In the genomic region with DNA sequence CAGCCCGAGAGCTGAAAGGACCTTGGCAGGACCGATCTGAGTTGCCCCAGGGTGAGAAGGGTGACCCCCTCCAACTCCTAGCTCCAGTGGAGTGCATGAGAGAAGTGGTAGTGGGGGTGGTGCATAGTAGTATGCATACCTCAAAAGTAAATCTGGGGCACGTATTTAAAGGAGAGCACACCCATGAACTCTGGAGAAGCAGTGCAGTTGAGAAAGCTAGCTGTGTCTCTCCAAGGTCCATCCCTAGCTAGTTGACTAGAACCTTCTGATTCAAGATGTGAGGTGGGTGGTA, we compare ENCODE assay signal across 8 mouse cellular contexts. TPM values are rescaled to one million over a fixed set of nuclear protein-coding genes. Genes with fewer than 3 reads are reported as not detected.
DNase-seq lines count a peak whose midpoint lies in the region; ATAC-seq and TF ChIP-seq lines count a peak whose summit lies in the region.

No protein-coding gene starts in this region.

- TF ChIP-seq POLR2A in cortical plate, adult 2 months (IDR thresholded peaks at IDR 0.05; ENCODE audit: extremely low read depth, insufficient read depth, low read length): no peak

- peak overlapping the region; percentile 27; the same call in 1 of the 2 replicates for H3K27ac ChIP-seq in kidney, embryonic 16.5 days (ENCODE audit: low read length)
- no peak overlapping the region for H3K27ac ChIP-seq in cortical plate, adult 2 months (ENCODE audit: insufficient read depth, low read length)
- H3K27ac ChIP-seq in hindbrain, embryonic 16.5 days (ENCODE audit: low read depth, low read length): peak overlapping the region; percentile 56
- no peak overlapping the region for H3K27ac ChIP-seq in midbrain, embryonic 15.5 days

- H3K36me3 ChIP-seq in kidney, embryonic 16.5 days (ENCODE audit: insufficient read depth, low read length): no peaks in the 10 kb centered on the region
- H3K36me3 ChIP-seq in hindbrain, embryonic 16.5 days (ENCODE audit: control insufficient read depth, insufficient read depth, low read length): no peaks in the 10 kb centered on the region
- no peaks in the 10 kb centered on the region for H3K36me3 ChIP-seq in midbrain, embryonic 15.5 days (replicated peaks)

- peak overlapping the region; percentile 91 for H3K4me2 ChIP-seq in kidney, embryonic 16.5 days (replicated peaks; ENCODE audit: low read depth, low read length)
- peak overlapping the region; percentile 98 for H3K4me2 ChIP-seq in hindbrain, embryonic 16.5 days (ENCODE audit: low read length)
- peak overlapping the region; percentile 98 for H3K4me2 ChIP-seq in midbrain, embryonic 15.5 days

- peaks cover 52% of the 10 kb centered on the region for H3K4me1 ChIP-seq in kidney, embryonic 16.5 days (ENCODE audit: insufficient read depth, low read length)
- H3K4me1 ChIP-seq in cortical plate, adult 2 months (ENCODE audit: control insufficient read depth, insufficient read depth, low read length): no peaks in the 10 kb centered on the region
- H3K4me1 ChIP-seq in hindbrain, embryonic 16.5 days (ENCODE audit: control insufficient read depth, insufficient read depth, low read depth, low read length): peaks cover 21% of the 10 kb centered on the region
- peaks cover 23% of the 10 kb centered on the region for H3K4me1 ChIP-seq in midbrain, embryonic 15.5 days

- no peak for TF ChIP-seq CTCF in cortical plate, adult 2 months (IDR thresholded peaks at IDR 0.05; ENCODE audit: extremely low read depth, insufficient read depth, low read length)

- DNase-seq in kidney, postnatal 36 days: no peak
- DNase-seq in frontal cortex, postnatal 14 days (ENCODE audit: low spot score in 2 of 2): no peak
- no peak for DNase-seq in cerebellum, adult 9-11 months

- H3K9me3 ChIP-seq in kidney, embryonic 16.5 days (ENCODE audit: low read length): no peaks in the 10 kb centered on the region
- H3K9me3 ChIP-seq in hindbrain, embryonic 16.5 days (ENCODE audit: control insufficient read depth, low read length): no peaks in the 10 kb centered on the region
- H3K9me3 ChIP-seq in midbrain, embryonic 15.5 days: no peaks in the 10 kb centered on the region

- ATAC-seq in kidney, embryonic 16.5 days (ENCODE audit: low FRiP score, low TSS enrichment): no peak
- peak; percentile 64; the same call in 1 of the 2 replicates for ATAC-seq in hindbrain, embryonic 16.5 days
- no peak; the same call in 1 of the 2 replicates for ATAC-seq in midbrain, embryonic 15.5 days (replicated peaks)
- ATAC-seq in inflammation-experienced regulatory T-cells, adult 6 months: no peak

- no peaks in the 10 kb centered on the region for H3K27me3 ChIP-seq in kidney, embryonic 16.5 days (ENCODE audit: insufficient read depth, low read length)
- no peaks in the 10 kb centered on the region for H3K27me3 ChIP-seq in hindbrain, embryonic 16.5 days (replicated peaks; ENCODE audit: control insufficient read depth, insufficient read depth, low read length)
- H3K27me3 ChIP-seq in midbrain, embryonic 15.5 days (replicated peaks): no peaks in the 10 kb centered on the region

- H3K4me3 ChIP-seq in kidney, embryonic 16.5 days (ENCODE audit: low read length): peak overlapping the region; percentile 61
- peak overlapping the region; percentile 47 for H3K4me3 ChIP-seq in cortical plate, adult 2 months (ENCODE audit: insufficient read depth, low read length)
- H3K4me3 ChIP-seq in hindbrain, embryonic 16.5 days (ENCODE audit: low read length): peak overlapping the region; percentile 70
- peak overlapping the region; percentile 74 for H3K4me3 ChIP-seq in midbrain, embryonic 15.5 days

- H3K9ac ChIP-seq in kidney, embryonic 16.5 days (replicated peaks; ENCODE audit: low read length): peak overlapping the region; percentile 72
- peak overlapping the region; percentile 79 for H3K9ac ChIP-seq in hindbrain, embryonic 16.5 days (ENCODE audit: low read depth, low read length)
- H3K9ac ChIP-seq in midbrain, embryonic 15.5 days: peak overlapping the region; percentile 76

- 2% methylated on average over 3 of the region's 3 CpGs for WGBS in kidney, embryonic 16.5 days
- 0% methylated on average over 3 of the region's 3 CpGs for WGBS in hindbrain, embryonic 16.5 days
- WGBS in midbrain, embryonic 15.5 days: 0% methylated on average over 3 of the region's 3 CpGs

RNA-seq across cellular contexts. Expression of a gene that starts 17.0 kb away (rescaled TPM):
- polyA plus RNA-seq in kidney, embryonic 16.5 days (2015; fragmentation: Nextera tagmentation; extraction: Ambion mirVana): 32.0 and 34.6 TPM in 2 replicates
- 12.9 and 13.6 TPM in 2 replicates for polyA plus RNA-seq in cortical plate, adult 2 months (2012; rRNA removed)
- 22.1 and 25.6 TPM in 2 replicates for polyA plus RNA-seq in hindbrain, embryonic 16.5 days (2015; fragmentation: Nextera tagmentation; extraction: Ambion mirVana)
- polyA plus RNA-seq in midbrain, embryonic 15.5 days (2015; fragmentation: Nextera tagmentation; extraction: Ambion mirVana): 24.5 and 29.2 TPM in 2 replicates
- polyA plus RNA-seq in inflammation-experienced regulatory T-cells, adult 6 months (2017; shearing (Covaris generic)): not detected

RNA-seq across cellular contexts. Expression of a gene that starts 17.0 kb away (rescaled TPM):
- 1.4 and 1.9 TPM in 2 replicates for polyA plus RNA-seq in kidney, embryonic 16.5 days (2015; fragmentation: Nextera tagmentation; extraction: Ambion mirVana)
- polyA plus RNA-seq in cortical plate, adult 2 months (2012; rRNA removed): 0.98 and 1.1 TPM in 2 replicates
- polyA plus RNA-seq in hindbrain, embryonic 16.5 days (2015; fragmentation: Nextera tagmentation; extraction: Ambion mirVana): 2.5 and 3.2 TPM in 2 replicates
- polyA plus RNA-seq in midbrain, embryonic 15.5 days (2015; fragmentation: Nextera tagmentation; extraction: Ambion mirVana): 1.7 and 3.2 TPM in 2 replicates
- under 1 TPM in 1 of 3 experiments, not detected in 2; 0.21 TPM for polyA plus RNA-seq in inflammation-experienced regulatory T-cells, adult 6 months (2017; shearing (Covaris generic))

RNA-seq across cellular contexts. Expression of a gene that starts 22.9 kb away (rescaled TPM):
- polyA plus RNA-seq in kidney, embryonic 16.5 days (2015; fragmentation: Nextera tagmentation; extraction: Ambion mirVana): 30.1 and 36.5 TPM in 2 replicates
- polyA plus RNA-seq in cortical plate, adult 2 months (2012; rRNA removed): 44.5 and 44.6 TPM in 2 replicates
- polyA plus RNA-seq in hindbrain, embryonic 16.5 days (2015; fragmentation: Nextera tagmentation; extraction: Ambion mirVana): 39.7 and 42.1 TPM in 2 replicates
- polyA plus RNA-seq in midbrain, embryonic 15.5 days (2015; fragmentation: Nextera tagmentation; extraction: Ambion mirVana): 25.8 and 27.1 TPM in 2 replicates
- not detected for polyA plus RNA-seq in inflammation-experienced regulatory T-cells, adult 6 months (2017; shearing (Covaris generic))

RNA-seq across cellular contexts. Expression of a gene that starts 38.1 kb away (rescaled TPM):
- polyA plus RNA-seq in kidney, embryonic 16.5 days (2015; fragmentation: Nextera tagmentation; extraction: Ambion mirVana): 1,651 and 1,666 TPM in 2 replicates
- 5,395 and 6,156 TPM in 2 replicates for polyA plus RNA-seq in cortical plate, adult 2 months (2012; rRNA removed)
- polyA plus RNA-seq in hindbrain, embryonic 16.5 days (2015; fragmentation: Nextera tagmentation; extraction: Ambion mirVana): 1,751 and 1,961 TPM in 2 replicates
- 1,452 and 1,467 TPM in 2 replicates for polyA plus RNA-seq in midbrain, embryonic 15.5 days (2015; fragmentation: Nextera tagmentation; extraction: Ambion mirVana)
- 1,000 to 10,000 TPM; 1,678 to 2,599 (median 2,226) TPM for polyA plus RNA-seq in inflammation-experienced regulatory T-cells, adult 6 months (2017; shearing (Covaris generic))

Comparison
In these comparisons a context has a peak if more than half of its experiments do, and no peak if none do; other contexts are left out.
1. H3K27ac ChIP-seq: peak in kidney, embryonic 16.5 days (single experiment) and hindbrain, embryonic 16.5 days (single experiment); none in cortical plate, adult 2 months (single experiment) and midbrain, embryonic 15.5 days (single experiment).
2. RNA of a gene that starts 17.0 kb away (polyA plus RNA-seq): 32.0 to 34.6 TPM in kidney, embryonic 16.5 days, 24.5 to 29.2 TPM in midbrain, embryonic 15.5 days, 22.1 to 25.6 TPM in hindbrain, embryonic 16.5 days and 12.9 to 13.6 TPM in cortical plate, adult 2 months; not detected in inflammation-experienced regulatory T-cells, adult 6 months; every median in the first group is over 10 times any median in the second.
3. RNA of a gene that starts 22.9 kb away (polyA plus RNA-seq): 44.5 to 44.6 TPM in cortical plate, adult 2 months, 39.7 to 42.1 TPM in hindbrain, embryonic 16.5 days, 30.1 to 36.5 TPM in kidney, embryonic 16.5 days and 25.8 to 27.1 TPM in midbrain, embryonic 15.5 days; not detected in inflammation-experienced regulatory T-cells, adult 6 months; every median in the first group is over 10 times any median in the second.
4. Peak in every context shown above with its lines, with median percentiles within 50 percentile points of each other: H3K4me2 ChIP-seq, H3K4me3 ChIP-seq and H3K9ac ChIP-seq.